Mouse (Mus musculus) kidney, embryonic 14.5 days (tissue): ENCODE measurements around the gene Rsad2. TPM values are rescaled to one million over a fixed set of nuclear protein-coding genes. Genes with fewer than 3 reads are reported as not detected.

ENCODE experiments used
- ATAC-seq: fragments of 200-750 bp; cut with Nextera tagmentation; 2 replicates; pipeline ENCODE4 v1.8.0; 2017; ENCODE audit warnings: moderate number of reproducible peaks, mild to moderate bottlenecking, moderate TSS enrichment, moderate library complexity; ENCODE audit not compliant: low FRiP score, low TSS enrichment
- H3K27ac ChIP-seq: fragments of 300-500 bp; sonication (generic); 2 replicates; pipeline ENCODE4 v1.5.1; 2014; ENCODE audit warnings: low read depth, mild to moderate bottlenecking, low read length, moderate library complexity, mixed read lengths
- H3K27me3 ChIP-seq: fragments of 300-500 bp; sonication (generic); 2 replicates; pipeline ENCODE4 v1.6.1; 2014; ENCODE audit warnings: mild to moderate bottlenecking, low read length; ENCODE audit not compliant: control insufficient read depth, insufficient read depth
- H3K36me3 ChIP-seq: fragments of 300-500 bp; sonication (generic); 2 replicates; pipeline ENCODE4 v1.6.1; 2014; ENCODE audit warnings: low read length, mixed read lengths; ENCODE audit not compliant: control insufficient read depth, insufficient read depth
- H3K4me1 ChIP-seq: fragments of 300-500 bp; sonication (generic); 2 replicates; pipeline ENCODE4 v1.6.1; 2014; ENCODE audit warnings: low read length, mixed read lengths; ENCODE audit not compliant: control insufficient read depth, insufficient read depth
- H3K4me2 ChIP-seq: fragments of 300-500 bp; sonication (generic); replicated peaks from 2 replicates; pipeline ENCODE4 v1.6.1; 2014; ENCODE audit warnings: low read depth, mild to moderate bottlenecking, low read length
- H3K4me3 ChIP-seq: fragments of 300-500 bp; sonication (generic); 2 replicates; pipeline ENCODE4 v1.5.1; 2014; ENCODE audit warnings: mild to moderate bottlenecking, low read length
- H3K9ac ChIP-seq: fragments of 300-500 bp; sonication (generic); 2 replicates; pipeline ENCODE4 v1.6.1; 2014; ENCODE audit warnings: low read depth, mild to moderate bottlenecking, low read length, moderate library complexity
- H3K9me3 ChIP-seq: fragments of 300-500 bp; sonication (generic); 2 replicates; pipeline ENCODE4 v1.6.1; 2016; ENCODE audit warnings: low read length; ENCODE audit not compliant: control insufficient read depth
- WGBS: fragments of 180-500 bp; shearing (Covaris S2); extraction: QIAGEN DNeasy Blood & Tissue Kit; methylation state at CpG from one replicate; pipeline ENCODE4 v1.1.7; 2014; 5-methylcytosine and 5-hydroxymethylcytosine counted together
- polyA plus RNA-seq: library from polyadenylated mRNA; unstranded; fragments of >200 nt; fragmentation: Nextera tagmentation; extraction: Ambion mirVana; gene quantifications from 2 replicates; pipeline ENCODE4 v1.2.1, GENCODE M21; 2014

Gene Rsad2
- polyA plus RNA-seq, 1 experiment from 2014 or later: 16.6 TPM

DNA sequence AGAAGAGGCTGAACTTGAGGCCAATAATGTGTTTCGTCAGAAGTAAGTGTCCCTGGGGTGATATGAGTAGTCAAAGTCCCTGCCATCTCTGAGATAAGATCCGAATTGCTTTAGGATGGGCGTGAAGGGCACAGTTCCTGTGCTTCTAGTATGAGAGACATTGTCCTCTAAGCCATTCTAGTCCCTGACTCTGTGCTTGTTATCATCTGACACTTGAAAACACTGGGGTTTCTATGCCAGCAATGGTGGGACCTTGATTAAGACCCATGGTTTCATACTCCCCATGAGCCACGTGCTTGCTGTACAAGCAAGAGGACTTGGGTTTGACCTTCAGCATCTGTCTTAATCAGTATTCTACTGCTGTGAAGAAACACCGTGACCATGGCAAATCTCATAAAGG, 20.9 kb upstream of the Rsad2 start:
- no peaks in the 10 kb centered on the region for H3K4me1 ChIP-seq
- no peak for ATAC-seq
- no peaks in the 10 kb centered on the region for H3K36me3 ChIP-seq
- no peaks in the 10 kb centered on the region for H3K9me3 ChIP-seq
- no peak overlapping the region for H3K4me2 ChIP-seq
- WGBS: 95% methylated on average over 5 of the region's 5 CpGs
- no peak overlapping the region for H3K9ac ChIP-seq
- no peak overlapping the region for H3K4me3 ChIP-seq
- no peaks in the 10 kb centered on the region for H3K27me3 ChIP-seq
- H3K27ac ChIP-seq: no peak overlapping the region

DNA sequence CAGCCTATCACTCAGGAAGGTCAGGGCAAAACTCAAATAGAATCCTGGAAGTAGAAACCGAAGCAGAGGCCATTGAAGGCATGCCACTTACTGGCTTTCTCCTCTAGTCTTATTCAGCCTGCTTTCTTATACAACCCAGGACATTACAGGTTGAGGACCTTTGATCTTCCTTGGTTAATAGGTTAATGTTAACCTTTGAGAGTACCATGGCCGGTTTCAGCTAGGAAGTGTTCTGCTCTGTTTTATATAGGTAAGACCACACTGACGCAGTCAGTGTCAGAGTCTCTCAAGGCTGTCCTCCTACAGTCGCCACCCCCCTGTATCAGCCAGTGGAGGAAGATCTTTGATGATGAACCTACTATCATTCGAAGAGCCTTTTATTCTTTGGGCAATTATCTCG, 17.5 kb upstream of the Rsad2 start:
- H3K27me3 ChIP-seq: no peaks in the 10 kb centered on the region
- H3K36me3 ChIP-seq: no peaks in the 10 kb centered on the region
- no peaks in the 10 kb centered on the region for H3K9me3 ChIP-seq
- no peaks in the 10 kb centered on the region; the same call in 1 of the 2 replicates for H3K4me1 ChIP-seq
- H3K9ac ChIP-seq: no peak overlapping the region
- no peak overlapping the region for H3K4me2 ChIP-seq
- H3K27ac ChIP-seq: no peak overlapping the region
- no peak for ATAC-seq
- no peak overlapping the region for H3K4me3 ChIP-seq
- whole genome bisulfite sequencing: 85% methylated on average over 6 of the region's 6 CpGs

DNA sequence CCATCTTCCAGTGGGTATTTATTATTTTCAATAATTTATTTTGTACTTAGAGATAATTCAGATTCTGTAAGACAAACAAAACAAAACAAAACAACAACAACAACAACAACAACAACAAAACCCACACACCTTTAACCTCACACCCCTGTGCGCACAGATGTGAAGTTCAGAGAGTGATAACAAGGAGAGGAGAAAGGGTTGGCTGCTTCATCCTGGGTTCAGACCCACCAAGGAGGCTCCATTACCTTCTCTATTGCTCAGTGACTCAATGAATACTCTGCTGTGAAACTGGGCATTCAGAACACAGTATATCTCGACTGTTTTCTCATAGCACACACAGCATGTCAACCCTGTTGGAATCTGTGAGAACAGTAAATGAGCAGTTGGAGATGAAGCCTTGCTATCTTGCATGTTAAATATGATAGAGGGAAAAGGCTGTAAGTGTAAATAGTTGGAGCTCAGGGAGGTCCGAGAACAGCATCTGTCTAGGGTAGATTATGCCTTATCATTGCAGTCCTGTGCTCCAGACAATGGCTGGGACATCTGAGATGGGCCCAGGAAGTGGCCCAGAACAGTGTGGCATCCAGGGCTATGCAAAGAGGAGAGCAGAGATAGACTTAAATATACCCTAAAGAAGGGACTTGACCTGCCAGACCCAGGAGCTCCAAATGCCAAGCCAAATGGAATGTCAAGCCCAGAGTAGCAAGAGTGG, 16.7 kb upstream of the Rsad2 start:
- Histone ChIP-seq H3K27ac (no peak overlapping the region), H3K9me3 (no peaks in the 10 kb centered on the region), H3K9ac (no peak overlapping the region), H3K36me3 (no peaks in the 10 kb centered on the region), H3K27me3 (no peaks in the 10 kb centered on the region), H3K4me1 (no peaks in the 10 kb centered on the region; the same call in 1 of the 2 replicates), H3K4me2 (no peak overlapping the region), H3K4me3 (no peak overlapping the region)
- 84% methylated on average over 3 of the region's 3 CpGs for WGBS
- ATAC-seq: no peak

DNA sequence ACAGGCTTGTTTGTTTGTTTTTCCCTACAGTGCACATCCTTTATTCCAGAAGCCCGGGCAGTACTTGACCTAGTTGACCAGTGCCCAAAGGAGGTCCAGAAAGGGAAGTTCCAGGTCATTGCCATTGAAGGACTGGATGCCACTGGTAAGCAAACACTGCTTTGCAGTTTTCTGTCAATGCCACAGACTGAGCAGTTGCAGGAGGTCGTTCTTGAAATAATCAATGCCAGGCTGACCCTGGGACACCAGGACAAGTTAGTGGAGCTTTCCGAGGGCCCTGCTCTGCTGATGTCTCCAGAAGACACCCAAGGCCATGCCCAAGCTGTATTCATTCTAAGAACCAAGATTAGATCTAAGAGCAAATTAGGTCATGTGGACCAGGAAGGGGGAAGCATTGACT, 15.1 kb upstream of the Rsad2 start:
- no peaks in the 10 kb centered on the region; the same call in 1 of the 2 replicates for H3K4me1 ChIP-seq
- no peak overlapping the region for H3K4me2 ChIP-seq
- no peak for ATAC-seq
- H3K9ac ChIP-seq: no peak overlapping the region
- WGBS: 51% methylated on average over 3 of the region's 3 CpGs
- H3K27ac ChIP-seq: no peak overlapping the region
- H3K4me3 ChIP-seq: no peak overlapping the region
- H3K27me3 ChIP-seq: no peaks in the 10 kb centered on the region
- no peaks in the 10 kb centered on the region for H3K36me3 ChIP-seq
- H3K9me3 ChIP-seq: no peaks in the 10 kb centered on the region

DNA sequence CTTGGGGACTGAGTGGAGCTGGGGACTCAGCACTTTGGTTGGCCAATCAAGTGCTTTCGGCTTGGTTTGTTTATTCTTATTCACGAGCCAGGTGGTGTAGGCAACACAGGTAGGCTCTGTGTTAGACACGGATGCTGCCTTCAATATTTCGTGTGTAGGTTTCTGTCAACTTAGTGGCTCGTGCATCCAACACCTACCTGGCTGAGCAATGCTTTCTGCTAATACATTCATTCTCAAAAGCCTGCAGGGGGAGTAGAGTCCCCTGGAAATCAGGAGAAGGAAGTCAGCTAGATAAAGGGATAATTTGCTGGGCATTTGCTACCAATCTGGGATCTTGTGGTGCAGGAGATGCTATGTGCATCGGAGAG, 13.8 kb upstream of the Rsad2 start:
- ATAC-seq: no peak
- peak overlapping the region; percentile 66 for H3K4me3 ChIP-seq
- H3K36me3 ChIP-seq: no peaks in the 10 kb centered on the region
- WGBS: 24% methylated on average over 6 of the region's 6 CpGs
- H3K4me2 ChIP-seq: peak overlapping the region; percentile 96
- peak overlapping the region; percentile 76 for H3K9ac ChIP-seq
- H3K4me1 ChIP-seq: no peaks in the 10 kb centered on the region; the same call in 1 of the 2 replicates
- no peaks in the 10 kb centered on the region for H3K27me3 ChIP-seq
- H3K9me3 ChIP-seq: no peaks in the 10 kb centered on the region
- H3K27ac ChIP-seq: no peak overlapping the region

DNA sequence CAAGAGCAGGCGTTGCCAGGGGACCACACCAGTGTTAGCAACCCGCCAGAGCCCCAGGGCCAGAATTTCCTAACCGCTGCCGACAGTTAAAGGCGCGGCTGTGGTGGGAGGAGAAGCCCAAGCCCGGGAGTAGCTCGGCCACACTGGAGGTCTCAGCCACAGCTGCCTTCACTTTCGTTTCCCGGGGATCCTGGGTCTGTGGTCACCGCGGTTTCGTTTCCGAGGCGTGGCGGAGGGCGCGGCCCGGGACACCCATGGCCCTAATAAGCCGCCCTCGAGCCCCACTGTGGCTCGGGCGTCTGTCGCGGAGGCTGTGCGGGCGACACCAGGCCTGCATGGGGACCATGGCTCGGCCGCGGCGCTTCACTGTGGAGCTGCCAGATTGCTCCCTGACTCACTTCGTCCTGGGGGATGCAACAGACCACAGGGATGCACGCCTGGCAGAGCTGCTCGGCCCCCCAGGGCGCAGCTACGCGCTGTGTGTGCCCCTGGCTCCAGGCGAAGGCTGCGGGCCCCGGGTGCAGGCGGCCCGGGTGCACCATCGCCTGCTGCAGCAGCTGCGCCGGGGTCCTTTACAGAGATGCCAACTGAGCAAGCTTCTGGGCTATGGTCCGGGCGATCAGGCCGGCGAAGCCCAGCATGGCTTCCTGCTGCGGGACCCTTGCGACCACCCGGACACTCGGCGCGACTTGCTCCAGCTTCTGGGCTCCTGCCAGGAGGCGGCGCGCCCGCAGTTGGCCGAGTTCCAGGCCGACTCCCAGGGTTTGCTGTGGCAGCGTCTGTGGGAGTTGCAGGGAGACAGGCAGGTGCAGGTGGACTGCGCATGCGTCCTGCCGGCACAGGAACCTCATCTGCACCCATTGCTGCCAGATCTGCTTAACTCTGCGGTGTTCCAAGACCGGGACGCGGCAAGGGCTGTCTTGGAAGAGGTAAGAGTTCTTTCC, 13.1 kb upstream of the Rsad2 start, which contains the start of gene Cmpk2:
TSS of gene Cmpk2 (plus strand) at position 107 of the 944 bp plus-strand sequence.
- WGBS: under 1% methylated on average over 68 of the region's 69 CpGs
- H3K4me3 ChIP-seq: peak within 1 kb of the TSS; percentile 66
- H3K27ac ChIP-seq: peak within 1 kb of the TSS; percentile 76
- ATAC-seq: peak; percentile 85
- peak within 1 kb of the TSS; percentile 96 for H3K4me2 ChIP-seq
- H3K9ac ChIP-seq: peak within 1 kb of the TSS; percentile 76
- no peaks in the 10 kb centered on the region for H3K27me3 ChIP-seq
- H3K36me3 ChIP-seq: no peaks in the 10 kb centered on the region
- H3K9me3 ChIP-seq: no peaks in the 10 kb centered on the region
- no peaks in the 10 kb centered on the region; the same call in 1 of the 2 replicates for H3K4me1 ChIP-seq

DNA sequence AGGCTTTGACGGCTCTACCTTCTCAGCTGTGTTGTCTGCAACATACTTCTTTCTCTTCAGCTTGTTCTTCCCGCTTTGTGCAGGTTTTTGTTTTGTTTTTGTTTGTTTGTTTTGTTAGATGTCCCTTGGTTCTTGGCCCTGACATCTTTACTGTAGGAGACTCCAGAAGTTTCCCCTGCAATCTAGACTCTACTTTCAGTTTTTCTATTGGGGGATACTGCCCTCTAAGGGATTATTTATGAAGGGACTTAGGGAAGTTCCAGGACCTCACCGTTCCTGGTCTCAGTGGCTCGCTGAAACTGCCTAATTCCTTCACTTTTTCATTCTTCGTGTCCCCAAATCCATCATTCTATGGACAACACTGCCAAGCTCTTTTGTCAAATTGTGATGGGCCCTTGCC, 9.3 kb upstream of the Rsad2 start:
- ATAC-seq: no peak
- H3K4me1 ChIP-seq: no peaks in the 10 kb centered on the region
- no peak overlapping the region for H3K4me2 ChIP-seq
- WGBS: 68% methylated on average over 5 of the region's 5 CpGs
- H3K9ac ChIP-seq: no peak overlapping the region
- no peak overlapping the region for H3K27ac ChIP-seq
- H3K27me3 ChIP-seq: no peaks in the 10 kb centered on the region
- no peak overlapping the region for H3K4me3 ChIP-seq
- H3K9me3 ChIP-seq: no peaks in the 10 kb centered on the region
- no peaks in the 10 kb centered on the region for H3K36me3 ChIP-seq

DNA sequence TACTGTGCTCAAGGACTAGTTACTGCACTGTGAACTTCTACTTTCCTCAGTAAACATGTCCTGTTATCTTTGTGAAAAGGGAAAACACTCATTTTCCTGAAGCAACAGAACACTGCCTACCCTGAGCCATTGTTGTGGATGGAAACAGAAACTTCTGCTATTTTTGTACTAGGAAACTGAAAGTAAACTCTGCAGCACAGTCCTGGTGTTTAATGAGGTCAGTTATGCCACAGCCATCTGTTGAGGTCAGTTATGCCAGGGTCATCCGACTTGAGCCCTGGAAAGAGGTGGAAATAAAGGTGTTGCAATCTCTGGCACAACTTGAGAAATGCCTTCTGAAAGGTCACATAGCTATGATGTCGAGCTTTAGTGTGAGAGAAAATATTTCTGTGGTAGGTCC, 3.8 kb upstream of the Rsad2 start:
- Histone ChIP-seq H3K4me2 (no peak overlapping the region), H3K27me3 (no peaks in the 10 kb centered on the region), H3K9ac (no peak overlapping the region), H3K27ac (no peak overlapping the region), H3K4me3 (no peak overlapping the region), H3K36me3 (no peaks in the 10 kb centered on the region), H3K9me3 (no peaks in the 10 kb centered on the region), H3K4me1 (peaks cover 10% of the 10 kb centered on the region; the same call in 1 of the 2 replicates)
- ATAC-seq: no peak
- 58% methylated on average over 2 of the region's 2 CpGs for WGBS

DNA sequence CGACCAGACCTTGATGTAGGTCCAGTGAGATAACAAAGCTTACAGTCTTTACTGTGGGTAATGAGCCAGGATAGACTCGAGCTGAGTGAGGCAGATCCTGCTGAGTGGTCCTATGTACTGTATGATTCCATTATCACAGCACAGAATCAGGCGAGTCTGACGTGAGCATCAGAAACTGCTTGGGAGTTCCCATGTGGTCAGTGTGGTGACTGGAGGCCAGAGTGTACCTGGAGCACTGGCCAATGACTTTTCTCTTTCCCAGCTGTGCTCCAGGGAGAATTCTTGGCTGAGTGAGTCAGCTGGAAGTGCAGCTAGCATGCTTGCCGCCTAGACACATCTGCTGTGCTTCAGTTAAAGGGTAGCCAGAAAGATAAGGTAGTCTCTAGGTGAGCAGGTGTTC, 1.6 kb downstream of the Rsad2 start:
- no peak for ATAC-seq
- no peaks in the 10 kb centered on the region for H3K27me3 ChIP-seq
- no peaks in the 10 kb centered on the region for H3K36me3 ChIP-seq
- 43% methylated on average over 5 of the region's 5 CpGs for WGBS
- peaks cover 10% of the 10 kb centered on the region; the same call in 1 of the 2 replicates for H3K4me1 ChIP-seq
- H3K9ac ChIP-seq: no peak overlapping the region
- no peak overlapping the region; the same call in 1 of the 2 replicates for H3K4me3 ChIP-seq
- no peak overlapping the region for H3K27ac ChIP-seq
- H3K4me2 ChIP-seq: no peak overlapping the region
- no peaks in the 10 kb centered on the region for H3K9me3 ChIP-seq
